Mouse (Mus musculus) brain, embryonic 14.5 days (tissue): ENCODE data around the gene Cux2.

Experiments
- CTCF ChIP-seq: fragments of 200-500 bp; IDR thresholded peaks from 2 replicates; pipeline ENCODE4 v1.5.1; 2012; ENCODE audit warnings: inconsistent platforms, mild to moderate bottlenecking, moderate library complexity, borderline replicate concordance; ENCODE audit not compliant: insufficient read depth, insufficient read length; ENCODE audit errors: extremely low read depth
- POLR2A ChIP-seq: fragments of 200-500 bp; IDR thresholded peaks from 2 replicates; pipeline ENCODE4 v1.6.1; 2012; ENCODE audit warnings: mild to moderate bottlenecking, inconsistent platforms, borderline replicate concordance; ENCODE audit not compliant: poor library complexity, insufficient read depth, insufficient read length, severe bottlenecking; ENCODE audit errors: extremely low read depth

DNA sequence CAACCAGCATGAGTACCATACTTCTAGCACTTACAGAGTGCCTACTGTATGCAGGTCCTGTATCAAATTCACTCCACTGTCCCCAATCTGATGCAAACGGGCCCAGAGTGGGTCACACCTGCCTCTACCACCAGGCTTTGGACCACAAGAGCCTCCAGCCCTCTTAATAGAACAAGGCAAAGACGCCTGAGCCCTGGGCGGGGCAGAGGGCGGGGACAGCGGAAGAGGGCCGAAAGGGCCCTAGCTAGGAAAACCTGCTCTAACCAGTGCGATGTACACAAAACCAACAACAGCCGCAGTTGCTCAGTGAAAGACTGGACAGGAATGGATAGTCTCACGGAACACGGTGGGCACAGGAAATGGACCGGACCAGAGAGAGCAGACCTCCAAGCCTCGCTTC lies 18.8 kb downstream of the Cux2 start:
- TF ChIP-seq CTCF (no peak), POLR2A (no peak)
